Mouse (Mus musculus): ENCODE measurements around the gene Man1c1. TPM values are rescaled to one million over a fixed set of nuclear protein-coding genes. Genes with fewer than 3 reads are reported as not detected.

Gene Man1c1
- total RNA-seq, 2 experiments from 2014 or later = 32.0 to 37.7 TPM

DNA sequence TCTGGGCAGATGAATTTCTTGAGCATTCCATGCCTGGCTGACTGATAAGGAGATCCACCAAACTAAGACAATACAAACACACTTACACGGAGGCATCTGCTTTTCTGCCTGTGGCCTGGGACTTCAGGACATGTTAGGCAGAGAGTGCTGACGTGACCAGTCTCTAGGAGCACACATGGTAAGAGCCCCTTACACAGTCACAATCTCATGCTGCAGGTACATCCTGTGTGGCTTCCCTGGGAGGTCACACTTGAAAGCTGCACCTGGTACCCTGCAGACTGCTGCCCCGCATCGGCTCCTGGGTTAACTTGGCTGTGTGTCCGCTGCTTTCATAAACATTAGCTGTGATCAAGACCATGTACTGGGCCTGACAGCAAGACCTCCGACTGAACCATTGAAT lies 59.7 kb downstream of the Man1c1 start:
- DNase-seq = no peak
- intact Hi-C loops (cut with DNase I) = no loop called here

DNA sequence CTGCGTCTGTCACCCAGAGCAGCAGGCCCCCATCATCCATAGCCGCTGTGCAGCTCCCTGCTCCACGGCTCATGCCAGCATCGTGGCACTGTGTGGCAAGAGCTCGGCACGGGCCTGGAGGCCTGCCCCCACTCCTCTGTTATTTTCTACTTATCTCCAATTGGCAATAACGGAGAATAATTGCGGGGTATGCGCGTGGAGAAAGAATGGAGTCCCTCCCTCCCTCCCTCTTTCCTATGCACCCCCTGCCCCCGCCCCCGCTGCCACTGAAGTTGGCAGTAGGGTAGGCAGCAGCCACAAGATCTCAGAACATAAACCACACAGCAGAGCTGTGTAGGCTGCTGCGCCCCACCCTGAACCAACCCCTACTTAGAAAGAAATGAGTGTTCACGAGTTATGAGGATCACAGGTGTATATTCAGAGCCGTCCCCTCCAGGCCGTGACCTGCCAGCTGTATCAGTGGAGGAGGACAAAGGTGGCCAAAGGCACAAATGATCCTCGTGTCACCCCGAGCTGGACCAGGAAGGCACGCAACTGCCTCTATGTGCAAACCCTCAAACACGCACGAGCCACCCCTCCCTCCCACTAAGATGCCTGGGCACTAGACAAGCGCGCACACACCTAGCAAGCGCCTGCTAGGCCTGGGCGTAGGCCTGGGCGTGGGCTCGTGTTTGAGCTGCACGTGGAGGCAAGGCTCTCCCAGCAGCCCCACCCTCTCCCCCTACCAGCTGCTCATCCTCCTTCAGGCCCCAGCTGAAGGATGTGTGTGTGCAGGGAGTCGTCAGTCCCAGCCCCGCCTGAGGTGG lies 62.2 kb downstream of the Man1c1 start:
- no peak for DNase-seq
- intact Hi-C loops (cut with DNase I) = no loop called here

DNA sequence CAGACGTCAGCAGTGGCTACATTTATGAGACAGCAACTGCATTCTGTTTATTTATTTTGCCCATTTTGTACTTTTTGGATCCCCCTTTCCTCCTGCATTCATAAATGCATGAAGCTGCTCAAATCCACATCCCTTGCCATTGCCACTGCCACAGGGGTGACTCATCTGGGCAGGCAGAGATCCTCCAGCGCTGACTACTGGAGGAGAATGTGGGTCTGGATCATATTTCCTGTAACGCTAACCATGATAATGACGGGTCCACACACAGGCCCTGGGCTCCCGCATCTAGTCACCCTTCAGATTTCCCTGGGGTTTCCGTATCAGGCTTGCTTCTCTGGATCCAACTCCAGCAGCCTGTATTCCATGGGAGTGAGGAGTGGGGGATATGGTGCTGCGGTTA lies 64.8 kb downstream of the Man1c1 start:
- intact Hi-C loops (cut with DNase I) = no loop called here
- DNase-seq = no peak

DNA sequence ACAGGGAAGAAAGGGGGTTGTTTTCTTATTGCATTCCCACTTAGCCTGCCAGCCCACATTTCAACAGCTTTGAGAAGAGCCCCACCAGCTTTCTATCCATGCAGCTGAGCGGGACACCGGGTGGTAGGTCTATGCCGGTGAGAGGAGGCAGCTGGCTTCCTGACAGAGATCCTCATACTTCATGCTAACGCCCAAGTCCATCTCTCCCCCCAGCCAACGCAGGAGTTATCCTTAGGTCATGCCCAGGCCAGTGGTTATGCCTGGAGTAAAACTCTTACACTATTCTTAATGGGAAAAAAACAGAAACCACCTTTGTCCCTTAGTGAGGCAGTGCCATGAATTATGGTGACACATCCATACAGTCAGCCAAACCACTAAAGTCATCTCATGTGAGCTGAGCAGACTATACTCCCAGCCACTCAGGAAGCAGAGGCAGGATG lies 66.0 kb downstream of the Man1c1 start:
- peak; percentile 66 to 73 for DNase-seq
- intact Hi-C loops (cut with DNase I) = no loop called here

DNA sequence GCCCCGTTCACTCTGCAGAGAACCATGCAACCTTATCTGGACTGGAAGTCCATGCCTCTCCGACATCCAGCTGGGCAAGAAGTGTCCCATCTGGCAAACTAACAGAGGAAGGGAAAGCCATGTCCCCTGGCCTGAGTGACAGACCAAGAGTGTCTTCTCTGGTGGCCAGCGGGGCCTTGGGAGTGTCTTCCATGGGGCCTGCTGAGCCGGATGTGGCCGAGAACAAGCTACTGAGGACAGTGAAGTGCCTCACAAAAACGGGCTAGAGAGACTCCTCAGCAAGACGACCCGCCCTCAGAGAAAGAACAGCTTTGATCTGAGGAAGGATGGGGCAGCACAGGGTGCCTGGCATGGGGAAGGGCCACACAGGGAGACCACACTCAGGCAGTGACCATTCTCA lies 67.7 kb downstream of the Man1c1 start:
- intact Hi-C loops (cut with DNase I) = no loop called here

DNA sequence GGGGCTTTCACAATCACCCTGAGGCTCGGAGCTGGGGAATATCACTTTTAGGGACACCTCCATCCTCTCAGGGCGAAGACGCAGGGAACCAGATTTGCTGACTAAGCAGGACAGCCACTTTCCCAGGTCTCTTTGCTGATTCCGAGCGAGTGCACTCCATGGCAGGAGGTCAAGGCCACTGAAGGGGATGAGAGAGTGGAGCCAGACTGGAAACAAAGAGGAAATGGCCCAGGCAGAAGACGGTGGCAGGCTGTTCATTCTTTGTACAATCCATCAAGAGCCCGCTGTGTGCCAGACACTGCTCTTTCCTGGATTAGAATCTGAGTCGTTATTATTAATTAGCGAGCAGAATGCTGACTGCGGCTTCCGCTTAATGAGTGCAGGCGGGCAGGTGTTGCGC lies 70.1 kb downstream of the Man1c1 start:
- no peak for DNase-seq
- intact Hi-C loops (cut with DNase I) = no loop called here

More for the DNA sequence above, 67.7 kb downstream of the Man1c1 start:
- peak in 1 of 2 experiments; percentile 36 for DNase-seq

DNA sequence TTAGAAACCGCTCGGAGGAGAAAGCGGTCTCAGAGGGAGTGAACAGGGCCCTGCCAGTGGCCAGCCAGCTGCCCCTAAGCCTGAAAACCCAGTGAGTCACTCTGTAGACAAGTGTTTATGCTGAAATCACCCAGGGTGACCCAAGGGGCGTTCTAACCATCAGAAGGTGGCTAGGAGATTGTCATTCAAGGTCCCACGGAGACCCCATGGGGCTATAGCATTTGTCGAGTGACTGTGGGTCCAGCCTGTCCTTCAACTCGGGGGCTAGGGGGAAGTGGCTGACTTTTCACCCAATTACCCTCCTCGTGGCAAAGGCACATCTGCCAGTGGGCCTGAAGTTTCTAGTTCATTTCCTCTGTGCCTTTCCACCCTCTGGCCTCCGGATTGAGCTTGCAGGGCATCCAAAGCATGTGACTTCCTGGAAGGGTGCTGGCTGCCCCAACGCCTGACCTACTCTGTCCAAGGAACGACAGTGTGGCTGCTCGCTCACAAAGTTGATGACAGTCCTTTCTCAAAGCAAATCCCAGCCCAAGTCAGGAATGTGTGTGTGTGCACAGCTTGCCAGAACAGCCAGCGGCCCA lies 71.9 kb downstream of the Man1c1 start:
- intact Hi-C loops (cut with DNase I) = loop anchor here (2.0 kb wide), 1 partner anchor 71 kb away; no protein-coding TSS in a partner anchor
- peak; percentile 87 to 91 for DNase-seq

DNA sequence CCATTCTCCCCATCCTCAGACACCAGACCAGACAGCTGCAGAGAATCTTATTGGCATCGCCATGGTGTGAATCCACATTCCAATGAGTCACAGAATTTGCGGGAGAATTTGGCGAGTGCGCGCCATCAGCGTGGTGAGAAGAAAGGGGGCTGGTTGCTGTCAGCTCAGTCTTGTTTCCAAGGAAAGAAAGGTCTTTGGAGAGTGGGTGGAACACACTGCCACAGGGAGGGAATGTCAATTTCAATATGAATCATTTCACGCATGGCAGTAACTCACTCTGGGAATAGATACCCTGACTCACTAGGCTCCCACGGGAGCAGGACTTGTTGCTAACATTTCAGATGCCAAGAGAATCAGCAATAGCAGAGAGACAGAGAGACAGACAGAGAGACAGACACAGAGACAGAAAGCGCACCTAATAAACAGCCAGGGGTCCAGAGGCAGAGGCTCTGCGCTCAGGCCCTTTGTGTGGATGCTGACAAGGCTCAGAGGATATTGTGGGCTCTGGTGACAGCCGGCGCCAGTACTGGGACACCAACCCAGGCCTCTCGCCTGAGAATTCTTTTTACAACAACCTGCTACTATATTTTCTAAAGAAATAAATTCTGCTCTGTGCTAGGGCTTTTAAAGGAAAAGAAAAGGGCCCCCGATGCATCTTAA lies 72.5 kb downstream of the Man1c1 start:
- intact Hi-C loops (cut with DNase I) = loop anchor here (2.0 kb wide), 1 partner anchor 71 kb away; no protein-coding TSS in a partner anchor
- peak; percentile 49 to 52 for DNase-seq

DNA sequence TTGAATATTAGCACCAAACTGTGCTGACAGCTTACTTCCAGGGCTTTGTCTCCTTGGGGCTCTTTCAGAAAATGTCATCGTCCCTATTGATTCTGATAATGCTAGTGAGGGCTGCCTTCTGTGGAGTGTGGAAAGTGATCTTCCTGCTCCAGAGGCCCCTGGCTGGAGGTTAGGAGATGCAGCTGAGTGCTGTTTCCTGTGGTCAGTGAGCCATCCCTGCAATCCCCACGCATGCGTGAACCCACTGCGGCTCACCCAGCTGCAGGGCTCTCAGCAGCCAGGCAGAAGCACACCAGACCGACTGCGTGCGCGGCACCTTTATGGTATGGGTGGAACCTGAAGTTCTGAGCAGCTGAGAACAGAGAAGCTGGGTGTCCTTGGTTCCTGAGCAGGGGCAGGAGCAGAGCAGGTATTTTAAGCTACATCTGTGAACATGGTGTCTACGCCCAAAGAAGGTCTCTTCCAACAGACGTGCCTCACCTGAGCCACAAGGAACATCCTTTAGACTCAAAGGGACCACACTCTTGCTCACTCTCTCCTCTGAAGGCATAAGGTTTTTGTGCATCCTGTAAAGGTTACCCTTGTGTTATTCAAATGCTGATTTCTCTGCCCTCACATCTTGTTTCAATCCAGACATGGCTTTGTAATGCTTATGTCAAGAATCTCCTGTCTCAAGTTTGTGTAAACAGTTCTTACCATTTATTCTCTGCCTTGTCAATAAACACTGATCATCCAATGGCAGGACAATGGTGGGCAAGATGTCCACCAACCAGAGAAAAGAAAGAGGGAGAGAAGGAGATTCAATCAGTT lies 75.3 kb downstream of the Man1c1 start:
- intact Hi-C loops (cut with DNase I) = loop anchor here (2.0 kb wide), 1 partner anchor 38 kb away; no protein-coding TSS in a partner anchor
- DNase-seq = peak; percentile 61 to 63

DNA sequence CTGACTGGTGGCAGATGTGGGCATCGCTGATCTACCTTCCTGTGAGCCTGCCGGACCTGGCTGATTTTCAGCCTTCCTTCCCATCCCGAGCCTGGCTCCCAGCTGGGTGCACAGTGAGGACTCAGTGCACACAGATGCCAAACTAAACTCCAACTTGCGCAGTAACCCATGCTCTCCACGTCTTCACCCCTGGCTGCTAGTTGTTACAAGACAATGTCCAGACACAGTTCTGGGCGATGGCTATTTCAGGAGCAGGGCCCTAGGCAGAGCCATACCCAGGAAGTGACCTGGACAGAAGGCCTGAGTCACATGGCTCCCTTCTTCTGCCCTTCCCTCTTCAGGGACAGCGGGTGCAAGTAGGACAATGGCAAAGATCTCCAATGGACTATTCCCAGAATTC lies 76.0 kb downstream of the Man1c1 start:
- intact Hi-C loops (cut with DNase I) = loop anchor here (2.0 kb wide), 1 partner anchor 37 kb away; no protein-coding TSS in a partner anchor
- DNase-seq = peak; percentile 80 to 81

DNA sequence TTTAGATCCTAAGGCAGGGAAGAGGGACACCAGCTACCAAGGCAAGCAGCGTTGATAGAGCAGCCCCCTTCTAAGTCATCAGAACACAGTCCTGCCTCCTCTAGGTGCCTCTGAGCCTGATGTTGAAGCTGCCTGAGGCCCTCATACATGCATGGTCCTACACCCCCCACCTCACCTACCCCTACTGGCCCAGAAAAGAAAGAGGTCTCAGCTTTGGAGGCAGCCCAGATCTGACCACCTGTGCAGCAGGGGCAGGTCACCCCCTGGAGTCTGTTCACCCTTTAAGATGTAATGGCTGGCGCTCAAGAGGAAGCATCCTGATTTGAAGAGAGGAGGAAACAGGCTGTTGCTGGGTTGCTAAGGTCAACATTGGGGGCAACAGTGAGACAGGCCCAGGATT lies 77.2 kb downstream of the Man1c1 start:
- DNase-seq = no peak
- intact Hi-C loops (cut with DNase I) = no loop called here

DNA sequence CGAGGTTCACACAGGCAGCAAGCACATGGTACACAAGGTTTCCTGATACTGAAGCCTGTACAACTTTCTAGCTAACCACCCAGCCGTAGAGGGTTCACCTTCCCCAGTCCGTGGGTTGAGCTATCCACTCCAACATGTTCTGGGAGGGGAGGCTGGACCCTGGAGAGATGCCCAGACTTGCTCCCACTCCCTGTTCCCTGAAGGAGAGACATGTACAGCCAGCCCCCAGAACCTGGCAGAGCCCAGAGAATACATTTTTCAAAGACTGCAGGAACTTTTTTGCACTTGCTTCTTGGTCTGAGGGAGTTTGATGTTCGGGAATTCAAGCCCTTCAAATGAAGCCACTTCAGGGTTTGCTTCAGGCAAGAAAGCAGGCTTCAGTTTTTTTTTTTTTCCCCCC lies 77.7 kb downstream of the Man1c1 start:
- intact Hi-C loops (cut with DNase I) = no loop called here

DNA sequence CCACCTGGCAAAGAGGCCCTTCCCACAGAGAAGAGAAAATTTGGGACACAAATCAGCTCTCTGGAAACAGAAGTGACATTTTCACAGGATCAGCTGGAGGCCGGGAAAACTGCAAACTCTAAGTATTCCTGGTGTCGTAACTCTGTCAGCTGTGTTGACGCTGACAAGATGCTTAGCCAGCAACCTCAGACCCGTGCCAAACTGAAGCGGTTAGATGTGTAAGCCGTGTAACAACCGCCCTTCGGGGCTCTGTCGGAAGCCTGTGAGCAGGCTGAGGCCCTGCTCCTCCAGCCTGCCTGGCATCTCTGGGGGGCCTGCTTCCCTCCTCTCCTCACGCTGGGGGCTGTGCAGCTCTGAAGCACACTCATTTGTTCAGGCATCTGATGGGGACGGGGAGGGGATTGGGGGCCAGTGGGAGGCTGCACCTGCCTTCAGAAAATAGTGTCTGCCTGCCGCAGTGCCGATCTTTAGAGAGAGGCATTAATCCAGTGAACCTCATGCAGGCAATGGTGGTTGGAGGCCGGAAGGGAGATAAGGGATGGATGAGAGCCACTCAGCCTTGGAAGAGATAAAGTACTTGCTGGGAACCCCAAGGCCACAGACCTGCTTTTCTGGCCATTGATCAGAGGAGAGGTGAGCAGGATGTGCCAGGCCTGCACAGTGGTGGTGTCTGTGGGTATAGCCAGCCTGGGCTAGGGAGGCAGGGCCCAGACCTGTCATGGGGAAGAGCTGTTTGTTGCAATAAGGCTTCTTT lies 79.8 kb downstream of the Man1c1 start:
- peak; percentile 77 to 81 for DNase-seq
- intact Hi-C loops (cut with DNase I) = no loop called here

More for the DNA sequence above, 77.7 kb downstream of the Man1c1 start:
- peak in 1 of 2 experiments; percentile 41 for DNase-seq

DNA sequence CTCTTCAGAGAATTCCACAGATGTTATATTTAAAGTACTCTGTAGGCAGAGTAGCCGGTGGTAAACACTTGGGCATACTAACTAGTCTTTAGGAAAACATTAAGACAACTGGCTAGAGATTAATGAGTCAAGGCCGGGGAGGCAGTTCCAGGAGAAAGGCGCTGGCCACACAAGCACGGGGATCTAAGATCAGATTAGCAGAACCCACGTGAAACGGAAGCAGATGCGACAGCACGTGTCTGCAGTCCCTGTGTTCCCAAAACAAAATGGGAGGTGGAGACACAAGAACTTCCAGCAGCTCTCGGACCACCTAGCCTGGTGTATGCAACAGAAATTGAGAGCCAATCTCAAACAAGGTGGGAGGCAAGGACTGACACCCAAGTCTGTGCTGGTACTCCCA lies 82.4 kb downstream of the Man1c1 start:
- DNase-seq = no peak
- intact Hi-C loops (cut with DNase I) = no loop called here

DNA sequence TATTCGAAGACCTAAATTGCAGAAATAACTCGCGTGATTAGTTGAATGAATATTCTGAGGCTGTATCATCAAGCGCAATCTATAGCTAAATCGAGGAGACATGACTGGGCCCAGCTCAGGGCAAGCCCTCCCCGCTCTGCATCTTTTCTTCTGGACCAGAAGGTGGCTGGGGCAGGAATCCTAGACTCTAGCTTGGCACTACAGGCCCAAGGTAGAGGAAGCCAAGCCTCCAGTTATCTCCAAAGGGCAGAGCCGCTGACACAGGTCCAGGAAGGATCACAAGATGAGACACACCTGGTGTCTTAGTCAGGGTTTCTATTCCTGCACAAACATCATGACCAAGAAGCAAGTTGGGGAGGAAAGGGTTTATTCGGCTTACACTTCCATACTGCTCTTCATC lies 83.8 kb downstream of the Man1c1 start:
- intact Hi-C loops (cut with DNase I) = no loop called here
- DNase-seq = no peak

DNA sequence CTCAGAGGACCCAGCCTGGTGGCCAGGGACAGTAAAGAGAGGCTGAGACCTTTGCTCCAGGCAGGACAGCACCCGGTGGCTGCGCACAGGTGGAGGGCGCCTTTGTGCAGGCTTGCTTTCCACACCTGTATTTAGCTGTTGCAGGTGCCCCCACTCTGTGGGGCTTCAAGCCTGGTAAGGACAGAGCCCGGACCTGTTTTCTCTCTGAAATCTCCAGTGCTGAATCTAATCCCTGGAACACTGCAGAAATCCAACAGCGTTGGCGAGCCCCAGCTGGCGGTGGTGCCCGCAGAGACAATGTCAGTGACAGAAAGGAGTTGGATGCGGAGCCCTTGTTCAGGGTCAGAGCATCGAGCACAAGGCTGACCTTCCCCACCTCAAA lies 84.6 kb downstream of the Man1c1 start:
- intact Hi-C loops (cut with DNase I) = no loop called here
- no peak for DNase-seq

DNA sequence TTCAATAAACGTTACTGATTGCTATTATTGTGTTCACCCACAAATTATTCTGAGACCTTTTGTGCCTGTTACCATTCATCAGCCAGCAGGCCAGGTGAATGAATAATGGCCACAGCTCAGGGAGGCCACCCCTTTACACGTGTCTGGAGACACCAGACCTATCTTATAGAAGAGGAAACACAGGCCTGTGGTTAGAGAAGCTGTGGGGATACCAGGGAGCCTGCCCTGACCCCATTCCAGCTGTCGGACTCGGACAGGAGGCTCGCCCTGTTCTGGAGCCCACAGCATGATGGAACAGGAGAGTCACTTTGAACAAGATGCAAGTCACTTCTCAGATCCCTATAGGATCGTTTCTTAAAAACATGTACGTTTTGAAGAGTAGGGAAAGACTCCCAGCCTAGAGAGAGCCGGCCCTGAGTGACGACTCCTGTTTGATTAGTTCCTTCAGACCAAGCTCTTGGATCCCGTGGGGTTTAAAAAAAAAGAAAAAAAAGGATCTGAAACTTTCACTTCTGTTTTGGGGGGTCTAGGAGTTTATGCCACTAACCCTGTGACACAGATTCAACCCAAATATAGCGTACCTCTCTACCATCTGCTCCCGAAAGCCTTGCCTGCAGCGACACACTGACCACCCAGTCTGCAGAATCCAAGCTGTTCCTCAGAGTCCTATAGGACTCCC lies 85.1 kb downstream of the Man1c1 start:
- intact Hi-C loops (cut with DNase I) = no loop called here
- no peak for DNase-seq

DNA sequence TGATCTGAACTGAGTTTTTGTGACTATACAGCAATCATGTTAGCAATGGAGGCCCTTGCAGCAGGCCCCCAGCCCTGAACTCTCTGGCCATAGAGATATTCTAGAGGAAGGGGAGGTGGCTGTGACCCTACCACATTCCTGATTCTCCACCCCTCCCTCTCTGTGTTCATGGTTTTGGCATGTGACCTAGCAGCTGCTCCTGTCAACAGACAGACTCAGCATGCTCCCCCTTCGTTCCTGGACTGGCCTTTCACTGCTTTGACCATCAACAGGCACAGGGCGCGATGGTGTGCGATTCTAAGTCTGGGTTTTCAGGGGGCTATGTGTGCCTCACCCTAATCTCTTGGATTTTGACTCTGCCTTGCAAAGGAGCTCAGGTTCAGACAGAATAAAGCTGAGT lies 86.3 kb downstream of the Man1c1 start:
- intact Hi-C loops (cut with DNase I) = no loop called here
- DNase-seq = no peak

DNA sequence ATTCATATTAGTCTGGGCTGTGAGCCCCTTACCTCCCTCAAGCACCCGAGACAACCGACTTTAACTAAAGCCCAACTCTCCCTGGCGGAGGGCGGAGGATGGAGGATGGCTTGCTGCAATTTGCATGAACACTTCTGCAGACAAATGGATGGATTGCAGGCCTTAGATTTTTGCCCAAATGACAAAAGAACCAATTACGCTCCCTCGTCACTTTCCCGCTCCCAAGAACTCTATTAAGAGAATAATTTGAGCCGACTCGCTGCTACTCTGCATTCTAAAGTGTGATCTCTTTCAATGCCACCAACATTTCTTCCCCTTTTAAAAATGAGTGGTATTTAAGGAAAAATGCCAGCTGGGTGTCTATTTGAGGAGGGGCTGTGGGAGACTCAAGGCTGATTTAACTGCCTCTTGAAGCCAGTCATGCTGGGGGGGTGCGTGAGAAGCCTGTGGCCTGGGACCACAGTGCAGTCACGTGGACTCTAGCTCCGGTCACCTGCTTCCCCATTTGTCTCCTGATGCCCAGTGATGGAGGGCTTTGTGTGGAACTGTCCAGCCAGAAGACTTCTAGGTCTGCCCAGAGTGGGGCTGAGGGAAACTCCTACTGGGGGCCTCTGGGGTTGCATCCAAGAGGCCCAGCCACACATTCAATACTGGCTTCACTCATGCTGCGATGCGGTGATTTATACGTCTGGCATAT lies 88.0 kb downstream of the Man1c1 start:
- intact Hi-C loops (cut with DNase I) = no loop called here
- no peak for DNase-seq

Data from heart, postnatal 10 days (tissue).